Mouse (Mus musculus) layer of hippocampus, adult 9-11 months (tissue): ENCODE measurements around the gene Frg2f1.
"Not testable (repeated sequence)": the region's sequence is repeated elsewhere in the genome, so short reads cannot be mapped to it uniquely, and the experiment has no call there.

Experiments
- DNase-seq: peaks from one replicate; pipeline ENCODE4 v3.0.0; 2022

The Frg2f1 gene

DNA sequence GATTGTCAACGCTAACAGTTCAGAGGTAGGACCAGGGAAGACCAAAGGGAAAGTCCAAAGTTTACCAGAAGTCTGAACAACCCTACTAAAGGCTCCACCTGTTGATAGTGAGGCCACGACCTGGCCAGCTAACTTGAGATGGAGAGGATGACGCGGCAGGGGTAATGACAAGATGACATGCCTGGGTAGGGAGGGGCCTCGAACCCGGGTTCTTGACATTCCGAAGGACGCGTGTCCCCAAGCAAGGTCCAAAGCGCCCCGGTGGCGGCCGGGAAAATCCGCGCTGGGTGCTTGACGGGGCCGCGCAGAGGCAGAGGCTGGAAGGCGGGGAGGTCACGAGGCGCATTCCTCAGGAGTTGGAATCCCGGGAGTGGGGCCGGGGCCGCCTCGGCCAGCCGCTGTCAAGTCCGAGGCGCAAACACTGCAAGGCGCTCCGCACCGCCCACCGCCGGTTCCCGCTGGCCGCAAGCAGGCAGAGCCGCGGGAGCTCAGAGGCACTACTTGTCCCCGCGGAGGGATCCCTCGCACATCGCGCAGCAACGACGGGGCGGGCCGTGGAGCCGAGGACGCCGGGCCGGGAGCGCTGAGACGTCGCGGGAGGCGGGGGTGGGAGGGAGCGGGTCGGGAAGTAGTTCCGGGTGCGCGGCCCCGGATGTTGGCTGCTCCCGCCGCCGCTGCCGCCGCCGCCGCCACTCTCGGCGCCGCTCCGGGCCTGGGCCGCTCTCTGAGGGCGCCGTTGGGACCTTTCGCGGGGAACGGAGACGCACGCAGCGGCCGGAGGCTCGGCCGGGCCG lies at the start of gene Frg2f1:
Gene Frg2f1 (minus strand): TSS at position 499 of the 794 bp plus-strand sequence.
- peak; percentile 92 for DNase-seq

DNA sequence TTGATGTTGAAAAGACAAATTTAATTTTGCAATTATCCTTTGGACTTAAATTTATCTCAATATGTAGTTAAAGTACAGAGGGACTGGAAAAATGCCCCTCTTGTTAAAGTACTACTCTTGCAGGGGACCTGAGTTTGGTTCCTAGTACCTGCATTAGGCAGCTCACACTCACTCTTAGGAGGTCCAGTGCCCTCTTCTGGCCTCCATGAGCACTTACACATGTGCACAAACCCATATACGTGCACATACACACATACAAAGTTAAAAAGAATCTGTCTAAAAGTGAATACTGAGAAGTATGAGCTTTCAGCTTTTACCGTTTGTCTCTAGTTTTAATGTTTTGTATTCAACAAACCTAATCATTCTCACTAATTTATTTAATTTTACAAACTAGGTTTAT lies 48.7 kb upstream of the Frg2f1 start:
- DNase-seq, result no peak

DNA sequence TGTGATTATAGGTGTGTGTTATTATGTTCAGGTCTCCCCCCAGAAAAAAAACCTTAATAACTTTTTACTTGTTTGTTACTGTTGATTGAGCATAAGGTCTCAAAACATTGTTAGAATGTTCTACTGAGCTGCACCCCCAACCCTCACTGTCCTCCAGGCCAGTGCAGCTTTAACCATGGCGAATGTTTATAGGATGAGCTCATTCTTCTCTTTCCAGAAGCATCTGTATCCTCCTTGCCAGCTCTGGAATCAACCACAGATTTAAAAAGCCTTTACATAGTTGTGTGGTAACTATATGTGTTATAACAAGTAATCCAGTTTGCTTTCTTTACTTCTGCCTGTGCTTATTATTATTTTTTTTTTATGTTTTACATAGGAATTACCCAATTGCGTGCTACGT lies 36.1 kb upstream of the Frg2f1 start:
- no peak for DNase-seq

DNA sequence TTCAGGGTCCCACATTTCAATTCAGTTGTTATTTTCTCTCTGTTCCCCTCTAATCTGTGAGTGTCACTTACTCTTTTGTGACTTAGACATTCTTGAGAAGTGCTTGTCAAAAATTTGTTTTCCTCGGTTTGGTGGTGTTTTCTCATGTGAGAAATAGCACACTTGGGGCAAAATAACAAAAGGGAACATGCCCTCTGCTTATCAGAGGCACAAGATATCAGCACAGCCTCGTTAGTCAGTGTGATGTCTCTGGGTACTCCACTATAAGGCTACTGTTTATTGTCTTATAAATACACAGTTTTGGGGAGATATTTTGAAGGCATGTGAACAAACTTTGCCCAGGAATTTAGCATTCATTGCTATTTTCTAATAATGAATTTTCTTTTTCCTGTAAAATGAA lies 35.2 kb upstream of the Frg2f1 start:
- no peak for DNase-seq

DNA sequence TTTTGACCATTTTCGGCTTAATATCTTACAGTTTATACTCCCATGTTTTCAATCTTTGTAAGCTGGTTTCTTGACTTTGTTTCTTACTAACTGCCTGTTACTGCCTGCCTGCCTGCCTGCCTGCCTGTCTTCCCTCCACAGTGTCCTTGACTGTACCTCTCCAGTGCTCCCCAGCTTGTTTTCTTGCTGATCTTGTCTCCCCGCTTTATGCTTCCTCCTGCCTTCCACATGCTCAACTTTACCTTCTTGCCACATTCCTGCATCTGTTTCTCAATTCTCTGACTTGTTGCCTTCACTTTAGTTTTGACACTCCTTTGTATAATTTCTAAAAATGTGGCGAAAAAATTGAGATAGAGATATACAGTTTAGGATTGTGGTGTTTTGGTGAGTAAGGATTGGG lies 33.4 kb upstream of the Frg2f1 start:
- DNase-seq, result no peak

DNA sequence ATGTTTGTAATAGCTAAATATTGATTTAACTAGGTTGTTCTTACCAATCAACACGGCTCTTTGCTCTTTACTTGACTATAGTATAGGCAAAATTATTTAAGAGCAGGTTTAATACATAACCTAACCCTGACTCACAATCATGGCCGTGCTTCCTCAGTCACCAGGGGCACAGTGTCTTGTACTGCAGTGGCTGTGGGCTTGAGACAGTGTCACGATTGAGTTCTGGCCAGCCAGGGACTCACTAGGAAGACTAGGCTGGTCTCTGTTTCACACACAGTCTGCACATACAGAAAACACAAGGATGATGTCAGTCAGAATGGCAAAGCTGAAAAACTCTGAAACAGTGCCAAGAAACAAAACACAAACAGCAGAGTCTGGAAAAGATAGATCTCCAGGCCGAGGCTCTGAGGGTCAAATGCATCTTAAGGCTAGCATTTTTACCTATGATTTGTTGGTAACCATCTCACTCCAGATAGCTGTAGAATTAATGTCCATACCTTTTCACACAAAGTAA lies 27.1 kb upstream of the Frg2f1 start:
- no peak for DNase-seq

DNA sequence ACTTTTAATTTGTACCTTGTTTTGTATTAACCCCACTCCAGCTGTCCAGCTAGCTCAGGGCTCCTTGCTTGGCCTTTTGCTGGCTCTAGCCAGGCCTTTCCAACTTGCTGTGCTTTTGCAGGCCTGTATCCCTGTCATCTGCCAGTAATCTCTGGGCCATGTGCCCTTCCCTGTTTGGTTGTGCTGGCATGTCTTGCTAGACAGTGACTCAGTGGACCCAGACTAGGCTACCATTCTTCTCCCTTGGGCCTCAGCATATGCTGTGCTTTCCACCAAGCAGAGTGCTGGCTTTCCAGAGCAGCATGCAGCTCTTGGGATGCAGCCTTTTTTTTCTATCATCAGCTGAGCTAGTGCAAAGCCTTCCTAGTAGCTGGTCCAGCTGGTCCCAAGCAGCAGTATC lies 23.8 kb upstream of the Frg2f1 start:
- DNase-seq, result peak; percentile 16

DNA sequence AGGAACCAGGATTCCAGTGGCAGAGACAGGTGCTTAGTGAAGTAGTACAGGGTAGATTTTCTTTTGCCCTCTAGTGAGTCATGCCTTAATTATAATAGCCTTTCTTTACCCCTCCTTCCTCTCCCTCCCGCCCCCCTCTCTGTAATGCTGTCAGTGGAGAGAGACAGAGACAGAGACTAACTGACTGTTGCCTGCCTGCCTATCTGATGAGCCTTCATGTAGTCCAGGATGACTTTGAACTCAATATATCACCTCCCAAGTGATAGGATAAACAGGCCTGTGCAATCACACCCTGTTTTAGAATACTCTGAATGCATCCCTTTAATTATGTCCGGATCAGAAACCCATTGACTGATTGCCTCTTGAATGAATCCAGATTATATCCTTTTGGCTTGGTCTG lies 16.1 kb upstream of the Frg2f1 start:
- DNase-seq, result no peak

DNA sequence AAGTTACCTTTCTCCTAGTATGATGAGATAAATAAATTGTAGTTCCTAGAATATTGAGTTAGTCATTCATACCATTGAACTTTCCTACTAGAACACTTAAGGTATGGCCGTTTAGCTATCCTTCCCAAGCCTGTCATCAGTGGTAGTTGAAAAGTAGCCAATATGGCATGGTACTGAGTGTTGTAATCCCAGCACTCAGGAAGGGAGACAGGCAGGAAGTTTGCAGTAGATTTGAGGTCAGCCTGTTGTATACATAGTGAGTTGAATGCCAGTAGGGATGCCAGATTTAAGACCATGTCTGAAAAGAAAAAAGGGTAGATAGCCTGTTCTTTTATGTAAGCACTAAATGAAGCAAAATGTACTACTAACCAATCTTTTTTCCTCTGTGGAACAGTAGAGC lies 11.5 kb upstream of the Frg2f1 start:
- no peak for DNase-seq

DNA sequence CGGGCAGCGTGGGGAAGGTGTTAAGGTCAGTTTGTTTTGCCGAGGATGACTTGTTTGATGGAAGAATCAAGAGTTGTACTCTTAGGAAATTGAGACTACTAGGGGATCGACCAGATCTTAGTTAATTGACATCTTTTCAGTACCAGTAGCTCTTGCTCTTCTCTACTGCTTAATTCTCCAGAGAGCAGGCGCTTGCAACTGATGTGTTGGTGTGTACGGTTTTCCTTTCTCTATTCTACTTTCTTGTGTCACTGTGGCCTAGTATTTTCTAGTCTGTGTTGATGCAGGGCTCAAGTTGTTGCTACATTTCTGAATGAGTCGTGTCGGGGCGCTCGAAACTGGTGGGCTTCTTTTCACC lies 1.2 kb upstream of the Frg2f1 start:
- no peak for DNase-seq

DNA sequence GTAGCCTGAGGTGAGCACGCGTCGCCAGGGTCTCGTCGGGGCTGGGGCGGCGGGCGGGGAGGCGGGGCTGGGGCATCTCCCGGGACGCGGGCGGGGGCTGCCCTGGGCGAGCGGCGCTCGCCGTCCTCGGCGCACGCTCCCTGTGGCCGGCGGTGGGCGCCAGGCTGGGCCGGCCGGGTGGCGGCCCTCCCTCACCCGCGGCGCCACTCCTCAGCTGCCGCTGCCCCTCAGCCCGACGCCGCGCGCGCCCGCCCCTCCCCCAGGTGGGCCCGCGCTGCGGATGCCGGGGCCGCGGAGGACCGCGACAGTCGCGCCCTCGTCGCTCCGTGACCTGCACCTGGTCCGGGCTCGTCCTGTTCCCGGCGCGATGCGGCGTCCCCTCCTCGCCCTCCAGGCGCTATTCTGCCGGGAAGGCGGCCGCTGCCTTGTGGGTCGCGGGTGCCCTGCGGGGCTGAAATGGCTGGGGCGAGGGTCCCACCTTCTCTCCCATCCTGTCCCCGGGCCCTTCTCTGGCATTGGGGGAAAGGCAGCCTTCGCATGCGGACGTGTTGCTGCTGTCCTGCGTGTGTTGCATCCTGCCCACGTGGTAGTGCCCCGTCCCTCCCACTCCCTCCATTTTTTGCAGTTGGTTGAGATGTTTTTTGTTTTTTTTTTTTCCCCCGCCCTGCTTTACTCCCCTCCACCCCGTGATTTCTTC lies 655 bp upstream of the Frg2f1 start:
- DNase-seq, result peak; percentile 53

DNA sequence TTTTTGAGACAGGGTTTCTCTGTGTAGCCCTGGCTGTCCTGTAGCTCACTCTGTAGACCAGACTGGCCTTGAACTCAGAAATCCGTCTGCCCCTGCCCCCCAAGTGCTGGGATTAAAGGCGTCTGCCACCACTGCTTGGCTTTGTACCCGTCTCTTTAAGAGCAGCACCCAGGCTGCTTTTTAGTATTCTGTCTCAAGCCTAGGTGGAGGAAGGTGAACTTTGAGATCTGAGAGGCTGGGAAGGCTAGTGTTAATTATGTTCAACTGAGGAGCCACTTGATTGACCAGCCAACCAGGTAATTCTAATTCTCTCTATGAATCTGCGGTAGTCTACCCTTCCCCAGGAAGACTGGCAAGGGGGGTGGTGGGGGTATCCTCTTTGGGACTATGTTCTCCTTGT lies 1.9 kb downstream of the Frg2f1 start:
- DNase-seq, result no peak

DNA sequence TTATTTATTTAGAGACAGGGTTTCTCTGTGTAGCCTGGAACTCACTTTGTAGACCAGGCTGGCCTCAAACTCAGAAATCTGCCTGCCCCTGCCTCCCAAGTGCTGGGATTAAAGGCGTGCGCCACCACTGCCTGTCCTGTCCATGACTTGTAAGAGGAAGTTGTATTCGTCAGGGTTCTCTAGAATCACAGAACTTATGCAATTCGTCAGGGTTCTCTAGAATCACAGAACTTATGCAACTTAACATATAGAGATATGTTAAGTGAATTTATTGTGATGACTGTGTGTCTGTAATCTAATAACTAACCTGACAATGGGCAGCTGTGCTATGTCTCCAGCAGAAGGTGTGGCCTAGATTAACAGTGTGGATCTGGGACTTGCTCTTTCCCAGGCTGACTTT lies 2.7 kb downstream of the Frg2f1 start, which contains the start of gene Foxj3:
Gene Foxj3 (plus strand): TSS at position 390 of the 400 bp plus-strand sequence.
- not testable (repeated sequence) for DNase-seq

DNA sequence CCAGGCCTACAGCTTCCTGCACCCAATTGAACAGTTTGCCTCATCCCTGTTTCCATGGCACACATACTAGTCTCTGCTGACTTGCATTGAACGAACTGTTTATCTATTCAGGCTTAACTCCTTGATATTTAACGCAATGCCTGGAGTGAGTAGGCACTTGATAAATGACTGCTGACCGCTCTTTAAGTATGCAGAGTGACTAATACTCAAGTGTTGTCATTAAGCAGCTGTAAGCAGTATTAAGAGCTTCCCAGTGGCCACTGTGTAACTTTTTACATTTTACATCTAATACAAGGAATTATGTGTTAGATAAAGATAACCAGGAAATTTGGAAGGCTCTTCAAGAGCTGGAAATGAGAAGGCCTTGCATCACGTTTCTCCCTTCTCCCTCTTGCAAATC lies 4.2 kb downstream of the Frg2f1 start:
- no peak for DNase-seq

DNA sequence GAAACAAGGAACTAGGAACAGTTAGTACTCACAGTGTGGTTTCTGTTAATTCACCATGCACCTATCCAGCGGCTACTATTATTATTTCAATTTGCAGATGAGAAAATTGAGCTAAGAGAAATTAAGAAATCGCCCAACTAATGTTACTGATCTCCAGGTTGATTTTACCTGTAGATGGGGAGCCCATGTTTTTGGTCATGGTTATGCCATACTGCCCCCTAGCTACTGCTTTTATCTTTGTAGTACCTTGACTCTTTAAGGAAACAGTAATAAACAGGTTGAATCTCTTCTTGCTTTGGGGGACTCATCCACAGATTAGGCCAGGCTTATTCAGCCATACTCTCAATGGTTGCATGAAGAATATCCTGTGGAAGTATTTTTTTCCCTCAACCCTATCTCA lies 7.5 kb downstream of the Frg2f1 start:
- no peak for DNase-seq

DNA sequence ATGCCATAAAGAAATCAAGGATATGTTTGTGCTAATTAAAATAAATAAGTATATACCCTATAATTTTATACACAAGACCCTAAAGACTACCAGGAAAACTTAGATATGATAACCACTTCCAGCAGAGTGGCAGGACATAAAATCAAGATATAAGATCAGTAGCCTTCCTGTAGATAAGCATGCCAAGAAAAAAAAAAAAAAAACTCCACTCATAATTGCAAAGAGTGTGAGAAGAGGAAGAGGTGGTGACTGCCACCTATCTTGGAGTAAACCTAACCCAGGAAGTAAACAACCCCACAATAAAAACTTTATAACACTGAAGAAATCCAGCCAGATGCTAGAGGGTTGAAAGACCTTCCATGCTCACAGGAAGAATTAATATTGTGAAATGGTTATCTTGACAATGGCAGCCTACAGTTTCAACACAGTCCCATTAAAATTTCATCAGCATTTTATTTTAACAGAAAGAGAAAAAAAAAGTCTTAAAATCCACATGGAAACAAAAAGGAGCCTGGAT lies 12.9 kb downstream of the Frg2f1 start:
- DNase-seq, result no peak

DNA sequence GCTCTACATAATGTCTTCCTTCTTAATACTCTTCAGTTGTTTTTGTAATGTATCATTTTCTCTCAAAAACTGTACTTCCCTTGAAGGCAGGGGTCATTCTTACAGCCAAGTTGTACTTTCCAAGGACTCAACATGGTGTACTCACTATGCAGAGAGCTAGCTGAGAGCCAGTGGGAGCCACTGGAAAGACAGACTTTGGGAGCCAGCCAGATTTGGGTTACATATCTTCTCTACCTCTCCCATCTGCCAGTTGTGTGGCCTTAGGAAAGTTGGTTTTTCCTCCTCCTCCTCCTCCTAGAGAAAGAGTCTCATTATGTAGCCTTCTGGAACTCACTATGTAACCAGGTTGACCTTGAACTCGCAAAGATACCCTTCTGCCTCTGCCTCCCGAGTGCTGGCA lies 14.9 kb downstream of the Frg2f1 start:
- no peak for DNase-seq

DNA sequence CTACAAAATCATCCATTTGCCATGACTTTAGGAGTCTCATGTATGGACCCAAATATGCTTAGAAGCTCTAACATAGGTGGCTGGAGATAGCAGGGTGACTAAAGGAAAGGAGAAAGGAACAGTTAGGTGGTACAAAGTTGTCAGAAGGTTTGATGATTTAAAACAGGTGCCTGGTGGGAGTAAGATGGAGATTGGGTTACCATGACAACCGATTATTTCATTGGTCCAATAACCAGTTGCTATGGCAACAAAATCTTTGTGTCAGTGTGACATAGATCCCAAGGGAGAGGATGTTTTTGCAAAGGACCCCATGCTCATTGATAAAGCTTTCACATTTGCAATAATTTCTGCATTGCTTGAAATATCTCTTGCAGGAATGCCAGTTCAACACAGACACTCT lies 15.3 kb downstream of the Frg2f1 start:
- peak; percentile 52 for DNase-seq

DNA sequence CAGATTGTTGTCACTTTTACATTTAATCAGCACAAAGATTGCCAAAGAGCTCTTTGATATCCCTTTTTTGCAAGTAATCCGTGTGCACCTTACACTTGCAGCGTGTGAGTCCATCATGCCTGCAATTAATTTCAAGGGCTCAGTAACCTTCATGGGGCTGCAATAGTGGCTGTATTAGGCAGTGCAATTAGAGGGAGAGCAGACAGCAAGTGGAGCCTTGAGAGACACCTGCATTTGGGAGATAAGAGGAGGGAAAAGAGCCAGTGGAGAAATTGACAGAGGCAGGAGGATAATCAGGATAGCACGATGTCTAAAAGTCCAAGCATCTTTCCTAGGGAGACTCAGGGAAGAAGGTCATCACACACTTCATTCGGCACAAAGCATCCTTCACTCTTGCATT lies 15.8 kb downstream of the Frg2f1 start:
- no peak for DNase-seq

DNA sequence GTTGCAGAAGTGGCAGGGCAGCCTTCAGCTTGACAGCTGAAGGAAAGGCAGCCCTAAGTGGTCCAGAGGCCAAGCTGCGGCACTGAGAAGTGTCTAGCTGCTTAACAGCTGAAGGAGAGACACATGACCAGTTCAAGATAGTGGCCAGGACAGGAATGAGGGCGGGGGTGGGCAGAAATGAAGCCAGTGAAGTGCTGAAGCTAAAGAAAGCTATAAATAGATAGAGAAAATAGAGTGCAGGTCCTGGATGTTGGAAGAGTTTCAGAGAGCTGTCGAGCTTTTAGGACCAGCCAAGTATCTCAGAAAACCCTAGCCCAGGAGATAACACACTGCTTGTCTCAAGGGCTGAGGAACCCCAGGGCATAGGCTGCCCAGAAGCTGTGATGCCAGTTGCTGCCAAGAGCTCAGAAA lies 26.6 kb downstream of the Frg2f1 start:
- DNase-seq, result no peak

DNA sequence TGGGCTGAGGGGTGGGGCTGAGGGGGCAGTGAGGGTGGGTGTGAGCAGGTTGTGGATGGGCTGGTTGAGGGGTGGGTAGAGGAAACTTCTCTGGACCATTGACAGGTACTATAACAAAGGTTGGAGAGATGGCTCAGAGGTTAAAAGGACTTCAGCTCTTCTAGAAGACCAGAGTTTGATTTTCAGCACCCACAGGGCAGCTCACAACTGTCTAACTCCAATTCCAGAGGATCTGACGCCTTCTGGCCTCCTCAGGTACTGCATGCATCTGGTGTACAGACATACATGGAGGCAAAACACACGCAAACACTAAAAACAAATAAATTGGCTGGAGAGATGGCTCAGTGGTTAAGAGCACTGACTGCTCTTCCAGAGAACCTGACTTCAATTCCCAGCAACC lies 27.7 kb downstream of the Frg2f1 start:
- no peak for DNase-seq

DNA sequence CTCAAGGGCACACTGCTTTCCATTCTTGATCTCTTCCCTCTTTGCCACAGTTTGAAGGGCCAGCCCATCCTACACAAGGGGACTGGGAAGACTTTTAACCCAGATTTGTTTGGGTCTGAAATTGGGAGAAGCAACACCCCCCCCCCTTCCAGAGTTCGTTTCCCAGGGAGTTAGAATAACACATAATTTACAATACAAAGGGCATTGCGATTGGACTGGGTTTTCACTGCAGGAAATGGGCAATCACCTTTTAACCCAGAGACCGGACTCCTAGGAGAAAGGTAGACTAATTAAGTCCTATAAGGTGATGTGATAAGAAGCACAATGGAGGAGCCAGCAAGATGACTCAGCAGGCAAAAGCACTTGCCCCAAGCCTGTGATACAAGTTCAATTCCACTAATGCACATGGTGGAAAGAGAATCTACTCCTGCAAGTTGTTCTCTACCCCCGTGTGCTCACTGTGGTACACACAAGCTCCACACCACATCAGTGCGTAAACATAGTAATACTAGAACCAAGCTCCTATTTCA lies 40.9 kb downstream of the Frg2f1 start:
- no peak for DNase-seq

DNA sequence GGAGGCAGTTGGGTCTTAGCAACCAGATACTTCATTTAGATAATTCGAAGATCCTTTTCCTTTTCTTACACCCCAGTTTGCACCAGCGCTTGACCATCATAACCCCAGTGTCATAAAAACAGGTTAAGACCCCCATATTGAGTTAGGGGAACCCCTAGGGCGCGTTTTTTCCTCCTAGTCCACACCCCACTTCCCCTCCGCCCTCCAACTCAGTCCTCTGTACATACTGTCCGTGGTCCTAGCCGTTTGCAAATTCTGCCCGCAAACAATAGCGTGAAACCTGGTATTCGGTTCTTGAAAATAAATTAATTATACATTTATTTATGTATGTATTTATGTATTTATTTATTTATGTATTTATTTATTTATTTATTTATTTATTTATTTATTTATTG lies 46.4 kb downstream of the Frg2f1 start:
- no peak for DNase-seq
